Mouse (Mus musculus): ENCODE data around the gene Mutyh. TPM values are rescaled to one million over a fixed set of nuclear protein-coding genes. Genes with fewer than 3 reads are reported as not detected.

Mutyh gene
- polyA plus RNA-seq, 1 experiment: 32.0 TPM

DNA sequence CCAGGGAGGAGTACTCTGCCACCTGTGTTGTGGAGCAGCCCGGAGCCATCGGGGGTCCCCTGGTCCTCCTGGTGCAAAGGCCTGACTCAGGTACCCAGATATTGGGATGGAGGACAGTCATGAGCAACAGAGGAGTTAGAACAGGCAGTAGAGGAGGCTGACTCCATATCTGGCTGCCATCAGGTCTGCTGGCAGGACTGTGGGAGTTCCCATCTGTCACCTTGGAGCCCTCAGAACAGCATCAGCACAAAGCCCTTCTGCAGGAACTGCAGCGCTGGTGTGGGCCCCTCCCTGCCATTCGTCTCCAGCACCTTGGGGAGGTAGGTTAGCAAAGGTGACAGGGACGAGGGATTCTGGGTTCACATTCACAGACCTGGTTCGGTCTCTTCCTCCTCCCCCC, 10.0 kb downstream of the Mutyh start:
- Histone ChIP-seq H3K4me1 (replicated peaks; ENCODE audit: control insufficient read depth, insufficient read depth, low read length) (peaks cover 11% of the 10 kb centered on the region; the same call in 1 of the 2 replicates), H3K4me3 (ENCODE audit: control insufficient read depth, insufficient read depth, low read length) (no peak overlapping the region), H3K36me3 (ENCODE audit: control insufficient read depth, insufficient read depth, low read length) (peaks cover 7% of the 10 kb centered on the region; the same call in 1 of the 2 replicates), H3K27me3 (ENCODE audit: control insufficient read depth, insufficient read depth, low read length) (peaks cover 2% of the 10 kb centered on the region; the same call in 1 of the 2 replicates), H3K27ac (ENCODE audit: control insufficient read depth, insufficient read depth, low read length) (no peak overlapping the region)
- DNase-seq: no peak
- WGBS: 95% methylated on average over 6 of the region's 6 CpGs
- TF ChIP-seq CTCF (IDR thresholded peaks at IDR 0.05; ENCODE audit: borderline replicate concordance, control insufficient read depth, extremely low read depth, insufficient read depth, low read length, poor library complexity) (no peak), POLR2A (IDR thresholded peaks at IDR 0.05; ENCODE audit: control insufficient read depth, extremely low read depth, insufficient read depth, low read length, poor library complexity) (no peak)

DNA sequence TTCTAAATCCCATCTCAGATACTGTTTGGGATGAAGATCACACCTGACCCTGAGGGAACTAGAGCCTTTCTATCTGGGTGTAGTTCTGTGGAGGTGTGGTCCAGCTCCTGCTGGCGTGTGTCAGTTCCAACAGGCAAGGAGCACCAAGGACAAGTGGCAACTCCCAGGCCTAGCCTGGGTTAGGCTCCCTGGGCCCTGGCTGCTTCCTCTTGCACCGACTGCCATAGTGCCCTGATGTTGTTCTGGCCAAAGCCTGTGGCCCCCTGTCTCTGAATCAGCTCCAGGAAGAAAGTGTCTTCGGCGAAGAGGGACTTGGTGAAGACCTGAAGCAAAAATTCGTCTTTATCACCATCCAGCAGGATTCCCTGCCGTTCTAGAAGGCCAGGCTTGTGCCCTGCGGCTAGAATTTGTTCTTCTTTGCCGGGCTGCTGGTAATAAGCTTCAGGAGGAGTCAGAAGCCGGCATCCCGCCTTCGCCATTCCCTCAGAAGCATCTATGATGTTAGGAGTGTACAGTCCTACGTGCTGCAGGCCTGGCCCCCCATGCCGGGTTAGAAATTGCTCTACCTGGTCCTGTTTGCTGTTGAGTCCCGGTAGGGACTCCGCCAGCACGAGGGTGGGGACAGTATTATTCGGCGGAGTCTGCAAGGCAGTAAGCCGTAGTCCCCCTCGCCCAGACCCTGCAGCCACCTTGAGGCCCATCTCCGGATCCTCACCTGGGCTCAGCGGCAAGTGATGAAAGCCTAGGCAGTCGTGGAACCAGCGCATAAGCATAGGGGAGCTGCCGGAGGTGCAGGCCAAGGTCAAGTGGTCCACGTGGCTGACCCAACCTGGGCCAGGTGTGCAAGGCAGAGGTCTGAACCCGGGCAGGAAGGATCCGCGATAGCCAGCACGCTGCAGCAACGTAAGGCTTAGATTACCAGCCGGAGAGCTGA, 12.7 kb downstream of the Mutyh start:
- Histone ChIP-seq H3K36me3 (ENCODE audit: control insufficient read depth, insufficient read depth, low read length) (peaks cover 3% of the 10 kb centered on the region; the same call in 1 of the 2 replicates), H3K4me1 (replicated peaks; ENCODE audit: control insufficient read depth, insufficient read depth, low read length) (peaks cover 20% of the 10 kb centered on the region), H3K27me3 (ENCODE audit: control insufficient read depth, insufficient read depth, low read length) (peaks cover 2% of the 10 kb centered on the region; the same call in 1 of the 2 replicates), H3K27ac (ENCODE audit: control insufficient read depth, insufficient read depth, low read length) (no peak overlapping the region), H3K4me3 (ENCODE audit: control insufficient read depth, insufficient read depth, low read length) (no peak overlapping the region)
- DNase-seq: no peak
- 59% methylated on average over 32 of the region's 32 CpGs for WGBS
- TF ChIP-seq CTCF (IDR thresholded peaks at IDR 0.05; ENCODE audit: borderline replicate concordance, control insufficient read depth, extremely low read depth, insufficient read depth, low read length, poor library complexity): no peak
- TF ChIP-seq POLR2A (IDR thresholded peaks at IDR 0.05; ENCODE audit: control insufficient read depth, extremely low read depth, insufficient read depth, low read length, poor library complexity): no peak

DNA sequence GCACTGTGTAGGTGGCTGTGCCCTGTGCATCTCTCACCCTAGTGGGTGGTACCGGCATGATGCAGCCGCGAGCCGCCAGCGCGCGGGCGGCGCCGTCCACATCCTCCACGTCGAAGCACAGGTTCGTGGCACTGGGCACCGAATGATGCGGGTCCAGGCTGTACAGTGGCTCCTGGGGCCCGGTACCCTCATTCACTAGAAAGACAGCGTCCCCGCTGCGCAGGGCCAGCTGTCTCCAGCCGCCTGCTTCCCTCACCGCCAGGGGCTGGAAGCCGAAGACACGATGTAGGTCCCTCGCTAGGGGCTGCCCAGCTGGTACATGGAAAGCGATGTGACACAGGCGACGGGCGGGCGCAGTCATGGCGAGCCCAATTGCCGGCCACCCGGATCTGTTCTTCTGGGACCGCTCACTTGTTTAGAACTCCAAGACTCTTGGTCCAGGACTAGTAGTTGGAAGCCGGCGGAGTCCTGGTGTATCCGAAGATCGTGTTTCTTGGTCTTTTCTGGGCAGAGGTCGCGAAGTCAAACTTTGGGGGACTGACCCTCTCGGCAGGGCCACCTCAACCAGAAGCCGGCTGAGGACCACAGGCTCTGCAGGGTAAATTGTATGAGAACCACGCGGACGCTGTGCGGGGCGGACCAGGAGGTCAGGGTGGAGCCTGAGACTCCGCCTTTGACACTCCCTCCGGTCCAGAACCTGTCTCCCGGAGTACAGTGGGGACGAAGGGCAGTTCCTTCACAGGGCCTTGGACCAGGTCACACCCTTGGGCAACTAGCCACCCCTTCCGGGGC, 13.6 kb downstream of the Mutyh start:
- H3K36me3 ChIP-seq (ENCODE audit: control insufficient read depth, insufficient read depth, low read length): peaks cover under 1% of the 10 kb centered on the region; the same call in 1 of the 2 replicates
- no peak for TF ChIP-seq POLR2A (IDR thresholded peaks at IDR 0.05; ENCODE audit: control insufficient read depth, extremely low read depth, insufficient read depth, low read length, poor library complexity)
- TF ChIP-seq CTCF (IDR thresholded peaks at IDR 0.05; ENCODE audit: borderline replicate concordance, control insufficient read depth, extremely low read depth, insufficient read depth, low read length, poor library complexity): peak; percentile 59
- peaks cover 2% of the 10 kb centered on the region; the same call in 1 of the 2 replicates for H3K27me3 ChIP-seq (ENCODE audit: control insufficient read depth, insufficient read depth, low read length)
- peaks cover 20% of the 10 kb centered on the region for H3K4me1 ChIP-seq (replicated peaks; ENCODE audit: control insufficient read depth, insufficient read depth, low read length)
- H3K4me3 ChIP-seq (ENCODE audit: control insufficient read depth, insufficient read depth, low read length): peak overlapping the region; percentile 61
- DNase-seq: peak; percentile 33
- WGBS: 1% methylated on average over 51 of the region's 51 CpGs
- H3K27ac ChIP-seq (ENCODE audit: control insufficient read depth, insufficient read depth, low read length): no peak overlapping the region

DNA sequence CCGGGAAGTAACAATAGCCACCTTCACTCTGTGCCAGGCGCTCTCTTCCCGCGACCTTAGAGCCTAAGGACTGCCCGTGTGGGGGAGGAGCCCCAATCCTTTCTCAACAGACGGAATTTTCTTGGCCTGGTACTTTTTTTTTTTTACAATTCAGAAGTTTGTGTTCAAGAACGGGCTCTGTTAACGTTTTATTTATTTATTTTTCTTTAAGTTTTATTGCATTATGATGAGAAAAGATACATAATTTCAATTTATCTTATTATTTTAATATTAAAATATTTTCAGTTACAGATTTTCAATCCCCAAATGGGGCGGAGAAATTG, 14.1 kb downstream of the Mutyh start, which contains the start of gene Hpdl:
TSS of gene Hpdl (minus strand) at position 14 of the 323 bp plus-strand sequence.
- DNase-seq: no peak
- Histone ChIP-seq H3K27me3 (ENCODE audit: control insufficient read depth, insufficient read depth, low read length) (peaks cover 2% of the 10 kb centered on the region; the same call in 1 of the 2 replicates), H3K4me1 (replicated peaks; ENCODE audit: control insufficient read depth, insufficient read depth, low read length) (peaks cover 20% of the 10 kb centered on the region), H3K27ac (ENCODE audit: control insufficient read depth, insufficient read depth, low read length) (no peak within 1 kb of the TSS), H3K36me3 (ENCODE audit: control insufficient read depth, insufficient read depth, low read length) (no peaks in the 10 kb centered on the region), H3K4me3 (ENCODE audit: control insufficient read depth, insufficient read depth, low read length) (peak within 1 kb of the TSS; percentile 61)
- WGBS: 13% methylated on average over 9 of the region's 9 CpGs
- TF ChIP-seq CTCF (IDR thresholded peaks at IDR 0.05; ENCODE audit: borderline replicate concordance, control insufficient read depth, extremely low read depth, insufficient read depth, low read length, poor library complexity) (no peak), POLR2A (IDR thresholded peaks at IDR 0.05; ENCODE audit: control insufficient read depth, extremely low read depth, insufficient read depth, low read length, poor library complexity) (no peak)

DNA sequence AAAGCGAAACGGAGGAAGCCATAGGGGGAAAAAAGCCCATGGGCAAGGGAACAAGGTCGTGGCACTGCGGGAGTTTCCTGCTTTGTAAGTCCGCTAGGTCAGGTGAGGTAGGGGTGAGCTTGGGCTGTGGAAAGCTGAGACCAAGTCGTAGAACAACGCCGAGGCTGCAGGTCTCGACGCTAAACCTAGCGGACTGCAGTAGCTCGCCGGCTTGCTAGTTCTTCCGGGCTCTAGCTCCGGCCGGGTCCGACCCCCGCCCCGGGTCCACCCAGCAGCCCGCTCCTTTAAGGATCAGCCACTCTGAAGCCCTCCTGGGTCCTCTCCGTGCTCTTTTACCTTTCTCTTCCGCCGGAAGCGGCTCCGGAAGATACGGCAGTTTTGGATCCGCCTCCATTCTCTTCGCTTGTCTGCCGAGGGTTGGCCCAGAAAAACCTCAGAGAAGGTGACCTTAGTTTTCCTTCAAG, 17.1 kb downstream of the Mutyh start:
- DNase-seq: peak; percentile 79
- no peaks in the 10 kb centered on the region for H3K36me3 ChIP-seq (ENCODE audit: control insufficient read depth, insufficient read depth, low read length)
- peaks cover 2% of the 10 kb centered on the region; the same call in 1 of the 2 replicates for H3K27me3 ChIP-seq (ENCODE audit: control insufficient read depth, insufficient read depth, low read length)
- H3K4me3 ChIP-seq (ENCODE audit: control insufficient read depth, insufficient read depth, low read length): peak overlapping the region; percentile 59
- peak overlapping the region; percentile 38 for H3K27ac ChIP-seq (ENCODE audit: control insufficient read depth, insufficient read depth, low read length)
- peaks cover 20% of the 10 kb centered on the region for H3K4me1 ChIP-seq (replicated peaks; ENCODE audit: control insufficient read depth, insufficient read depth, low read length)
- TF ChIP-seq POLR2A (IDR thresholded peaks at IDR 0.05; ENCODE audit: control insufficient read depth, extremely low read depth, insufficient read depth, low read length, poor library complexity) (peak; percentile 69), CTCF (IDR thresholded peaks at IDR 0.05; ENCODE audit: borderline replicate concordance, control insufficient read depth, extremely low read depth, insufficient read depth, low read length, poor library complexity) (no peak)
- WGBS: under 1% methylated on average over 29 of the region's 29 CpGs

DNA sequence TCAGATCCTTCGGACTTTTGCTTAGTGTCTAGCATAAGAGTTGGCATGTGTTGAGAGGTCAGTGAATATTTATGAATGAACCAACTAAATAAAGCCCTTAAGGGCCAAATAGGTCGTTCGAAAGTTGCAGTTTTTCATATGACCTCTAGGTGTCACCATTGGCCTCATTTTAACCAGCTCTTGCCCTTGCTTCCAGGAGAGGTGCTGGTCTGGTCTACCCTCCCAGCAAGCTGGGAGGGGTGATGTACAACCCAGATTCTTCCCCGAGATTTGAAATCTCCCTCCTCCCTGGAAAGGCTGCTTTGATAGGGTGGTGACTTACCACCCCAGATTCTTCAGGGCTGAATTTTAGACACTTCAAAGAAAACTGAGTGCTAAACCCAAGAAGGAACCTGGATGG, 20.3 kb downstream of the Mutyh start:
- H3K36me3 ChIP-seq (ENCODE audit: control insufficient read depth, insufficient read depth, low read length): no peaks in the 10 kb centered on the region
- H3K4me3 ChIP-seq (ENCODE audit: control insufficient read depth, insufficient read depth, low read length): no peak overlapping the region
- WGBS: 2% methylated on average over 4 of the region's 4 CpGs
- peak; percentile 30 for DNase-seq
- no peak overlapping the region for H3K27ac ChIP-seq (ENCODE audit: control insufficient read depth, insufficient read depth, low read length)
- no peaks in the 10 kb centered on the region for H3K27me3 ChIP-seq (ENCODE audit: control insufficient read depth, insufficient read depth, low read length)
- TF ChIP-seq CTCF (IDR thresholded peaks at IDR 0.05; ENCODE audit: borderline replicate concordance, control insufficient read depth, extremely low read depth, insufficient read depth, low read length, poor library complexity) (no peak), POLR2A (IDR thresholded peaks at IDR 0.05; ENCODE audit: control insufficient read depth, extremely low read depth, insufficient read depth, low read length, poor library complexity) (no peak)
- peaks cover 9% of the 10 kb centered on the region for H3K4me1 ChIP-seq (replicated peaks; ENCODE audit: control insufficient read depth, insufficient read depth, low read length)

Data from thymus, adult 2 months (tissue).